Mouse (Mus musculus) urinary bladder, adult 18-20 months (tissue): ENCODE measurements around the gene Luc7l.

Source experiments
- DNase-seq, 2 experiments: peaks; one replicate each; pipeline ENCODE4 v3.0.0; 2022; ENCODE audit warnings: low spot score in 2 of 2, mixed read lengths in 2 of 2

Gene Luc7l

DNA sequence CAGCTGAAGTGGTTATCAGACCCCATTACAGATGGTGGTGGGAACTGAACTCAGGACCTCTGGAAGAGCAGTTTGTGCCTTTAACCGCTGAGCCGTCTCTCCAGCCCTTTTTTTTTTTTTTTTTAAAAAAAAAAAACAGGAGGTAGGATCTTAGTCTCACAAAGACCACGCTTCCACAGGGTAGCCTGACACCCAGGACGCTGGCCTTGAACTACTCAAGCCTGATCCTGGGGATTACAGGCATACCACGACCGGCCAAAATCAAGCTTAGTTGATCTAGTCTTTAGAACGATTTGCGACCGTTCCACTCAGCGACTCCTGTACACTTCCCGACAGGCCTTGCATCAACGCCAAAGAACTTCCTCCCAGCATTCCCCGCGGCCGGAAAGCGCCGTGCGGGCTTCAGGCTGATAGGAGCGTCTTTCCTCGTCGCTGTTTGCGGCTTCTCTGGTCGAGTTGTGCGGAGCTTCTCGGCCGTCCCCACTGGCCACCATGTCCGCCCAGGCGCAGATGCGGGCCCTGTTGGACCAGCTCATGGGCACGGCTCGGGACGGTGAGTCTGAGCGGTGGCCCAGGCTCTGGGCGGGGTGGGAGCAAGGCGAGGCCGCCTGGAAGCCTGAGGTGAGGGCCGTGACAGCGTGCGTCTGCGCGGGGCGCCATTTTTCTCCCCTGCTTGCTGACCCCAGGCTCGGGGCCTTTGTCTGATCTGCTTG, at the start of gene Luc7l:
TSS of gene Luc7l (plus strand) at position 358 of the 713 bp plus-strand sequence.
- peak; percentile 92 to 96 for DNase-seq

DNA sequence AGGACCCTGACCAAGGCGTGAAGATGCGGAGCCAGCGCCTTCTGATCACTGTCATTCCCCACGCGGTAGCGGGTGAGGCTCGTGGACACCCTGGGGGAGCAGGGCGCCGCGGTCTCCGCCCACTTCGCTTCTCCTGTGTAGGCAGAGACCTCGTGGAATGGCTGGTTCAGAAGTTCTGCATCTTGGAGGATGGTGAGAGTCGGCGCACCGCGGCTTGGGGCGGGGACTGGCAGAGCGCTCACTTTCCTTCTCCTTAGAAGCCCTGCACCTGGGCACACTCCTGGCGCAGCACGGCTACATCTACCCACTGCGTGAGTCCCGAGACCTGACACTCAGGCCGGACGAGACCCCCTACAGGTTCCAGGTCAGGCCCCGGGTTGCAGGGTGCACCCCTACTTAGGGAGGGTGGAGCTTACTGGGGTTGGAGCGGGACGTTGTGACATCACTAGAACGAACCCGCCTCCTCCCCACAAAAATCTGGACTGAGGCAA, 49.3 kb upstream of the Luc7l start:
- DNase-seq, result peak; percentile 21 to 71

GRCm38 (mm10) chr17:26204766-26205165, 47.9 kb upstream of the Luc7l start:
- DNase-seq, result no peak

DNA sequence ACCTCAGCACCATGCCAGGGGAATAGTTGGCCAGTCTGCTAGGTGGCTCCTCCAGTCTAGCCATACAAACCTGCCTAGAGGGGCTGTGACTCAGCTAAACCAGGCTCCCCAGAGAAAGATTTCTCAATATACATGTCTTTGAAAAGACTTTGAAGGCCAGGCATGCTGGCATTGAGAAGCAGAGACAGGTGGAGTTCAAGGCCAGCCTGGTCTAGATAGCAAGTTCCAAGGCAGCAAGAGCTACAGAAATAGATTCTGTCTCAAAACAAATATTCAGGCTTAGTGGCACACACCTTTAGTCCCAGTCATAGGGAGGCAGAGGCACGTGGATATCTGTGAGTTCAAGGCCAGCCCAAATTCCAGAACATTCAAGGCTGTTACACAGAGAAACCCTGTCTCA, 46.3 kb upstream of the Luc7l start:
- no peak for DNase-seq

DNA sequence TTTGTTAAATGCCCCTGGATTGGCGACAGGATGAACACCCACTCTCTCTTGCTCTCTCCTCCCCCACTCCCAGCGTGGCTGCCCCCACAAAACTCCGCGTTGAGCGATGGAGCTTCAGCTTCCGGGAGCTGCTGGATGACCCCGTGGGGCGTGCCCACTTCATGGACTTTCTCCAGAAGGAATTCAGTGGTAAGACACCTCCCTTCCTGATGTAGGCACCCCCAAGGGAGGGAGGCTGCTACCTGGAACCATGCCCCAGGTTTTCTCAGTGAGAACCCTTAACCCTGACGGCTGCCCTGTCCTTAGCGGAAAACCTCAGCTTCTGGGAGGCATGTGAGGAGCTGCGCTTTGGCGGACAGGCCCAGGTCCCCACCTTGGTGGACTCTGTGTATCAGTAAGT, 45.0 kb upstream of the Luc7l start, which contains the start of gene Arhgdig:
TSS of gene Arhgdig (minus strand) at position 101 of the 400 bp plus-strand sequence.
- DNase-seq, result no peak

- no peak for DNase-seq
Observed at GRCm38 (mm10) chr17:26212241-26212640, 40.5 kb upstream of the Luc7l start.

DNA sequence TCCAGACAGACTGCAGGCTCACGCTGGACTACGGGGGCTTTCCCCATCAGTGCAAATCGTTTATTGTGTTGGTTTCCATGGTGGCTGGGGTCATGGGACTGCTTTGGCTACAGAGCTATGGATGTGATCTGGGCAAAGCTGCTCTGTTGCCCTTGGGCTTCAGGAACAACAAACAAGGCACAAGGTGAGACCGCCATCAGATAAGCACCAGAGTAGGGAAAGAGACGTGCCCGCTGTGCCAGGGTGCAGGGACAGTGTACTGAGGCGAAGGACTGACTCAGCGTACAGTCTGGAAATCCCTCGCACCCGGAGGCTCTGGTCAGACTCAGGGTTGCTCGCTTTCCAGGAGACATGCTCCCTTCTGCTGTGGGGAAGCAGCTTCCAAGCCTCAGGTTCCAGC, 40.0 kb upstream of the Luc7l start:
- DNase-seq, result no peak

DNA sequence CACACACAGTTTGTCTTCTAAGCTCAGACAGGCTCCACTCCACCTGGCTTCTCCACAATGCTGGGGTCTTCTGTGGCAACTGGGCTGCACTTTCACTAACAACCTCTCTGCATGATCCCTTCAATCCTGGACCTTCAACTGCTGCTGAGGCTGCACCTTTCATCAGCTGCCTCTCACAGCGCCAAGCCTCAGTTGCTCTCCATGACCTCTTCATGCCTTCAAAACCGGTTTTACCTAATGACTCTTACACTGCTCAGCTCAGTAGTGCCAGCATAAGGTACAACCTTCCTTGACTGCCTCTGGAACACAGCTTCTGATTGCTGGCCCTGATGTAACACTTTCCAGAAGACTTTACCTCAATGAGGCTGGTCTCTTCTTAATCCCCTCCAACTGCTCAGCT, 31.2 kb upstream of the Luc7l start:
- no peak for DNase-seq

DNA sequence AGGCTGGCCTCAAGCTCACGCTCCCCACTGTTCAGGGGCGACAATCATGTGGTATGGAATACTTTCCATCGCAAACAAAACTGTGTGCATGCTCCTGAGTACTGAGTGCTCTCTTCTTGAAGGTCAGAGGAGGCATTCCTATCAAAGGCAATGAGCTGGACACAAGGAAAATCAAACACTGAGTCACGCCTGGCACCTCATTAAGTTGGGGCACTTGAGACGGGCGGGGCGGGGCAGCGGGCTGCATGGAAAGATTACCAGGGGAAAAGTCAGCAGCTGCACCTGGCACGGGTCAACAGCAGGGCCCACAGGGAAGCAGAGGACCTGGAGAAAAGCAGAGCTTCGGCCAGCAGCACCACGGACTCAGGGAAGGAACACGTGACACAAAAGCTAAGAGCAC, 27.5 kb upstream of the Luc7l start:
- DNase-seq, result peak in 1 of 2 experiments; percentile 62

- no peak for DNase-seq
Observed at GRCm38 (mm10) chr17:26229776-26230175, 22.9 kb upstream of the Luc7l start.

DNA sequence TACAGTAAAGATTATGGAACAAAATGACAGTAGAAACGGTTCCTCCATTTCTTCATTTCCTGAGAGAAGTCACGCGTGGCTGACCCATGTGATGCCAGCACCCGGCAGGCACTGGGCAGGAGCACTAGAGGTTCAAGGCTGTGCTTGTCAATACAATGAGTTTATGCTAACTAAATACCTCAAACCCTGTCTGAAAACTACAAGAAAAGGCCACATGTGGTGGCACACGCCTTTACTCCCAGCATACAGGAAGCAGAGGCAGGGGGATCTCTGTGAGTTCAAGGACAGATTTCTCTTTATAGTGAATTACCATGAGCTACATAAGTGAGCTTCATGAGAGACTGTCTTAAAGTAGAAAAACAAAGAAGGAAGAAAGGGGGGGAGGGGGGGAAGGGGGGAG, 21.5 kb upstream of the Luc7l start:
- no peak for DNase-seq

DNA sequence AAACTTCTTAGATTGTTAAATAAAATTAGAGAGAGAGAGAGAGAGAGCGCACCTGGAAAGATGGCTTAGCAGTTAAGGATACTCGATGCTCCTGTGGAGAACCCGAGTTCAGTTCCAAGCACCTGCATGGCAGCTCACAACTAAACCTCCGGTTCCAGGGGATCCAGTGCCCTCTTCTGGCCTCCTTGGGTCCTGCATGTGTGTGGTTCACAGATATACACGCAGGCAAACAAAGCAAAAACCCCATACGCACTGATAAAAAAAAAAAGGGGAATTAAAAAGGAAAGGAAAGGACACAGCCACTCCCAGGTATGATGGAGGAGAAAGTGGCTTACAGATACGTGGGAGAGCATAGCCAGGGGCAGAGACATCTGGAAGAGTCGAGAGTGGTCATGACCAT, 19.8 kb upstream of the Luc7l start:
- no peak for DNase-seq

DNA sequence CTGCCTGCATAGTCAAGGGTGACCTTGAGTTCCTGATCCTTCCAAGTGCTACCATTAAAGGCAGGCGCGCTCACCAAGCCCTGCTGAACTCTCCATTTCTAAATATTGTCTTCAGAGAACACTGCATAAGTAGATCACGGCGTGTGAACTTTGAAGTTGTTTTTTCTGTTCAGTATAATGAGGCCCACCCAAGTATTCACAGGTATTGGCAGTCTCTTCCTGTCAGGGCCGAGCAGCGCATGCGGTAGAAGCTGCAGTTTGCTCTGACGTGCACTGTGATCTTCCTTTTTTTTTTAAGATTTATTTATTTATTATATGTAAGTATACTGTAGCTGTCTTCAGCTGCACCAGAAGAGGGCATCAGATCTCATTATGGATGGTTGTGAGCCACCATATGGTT, 18.3 kb upstream of the Luc7l start:
- DNase-seq, result no peak

DNA sequence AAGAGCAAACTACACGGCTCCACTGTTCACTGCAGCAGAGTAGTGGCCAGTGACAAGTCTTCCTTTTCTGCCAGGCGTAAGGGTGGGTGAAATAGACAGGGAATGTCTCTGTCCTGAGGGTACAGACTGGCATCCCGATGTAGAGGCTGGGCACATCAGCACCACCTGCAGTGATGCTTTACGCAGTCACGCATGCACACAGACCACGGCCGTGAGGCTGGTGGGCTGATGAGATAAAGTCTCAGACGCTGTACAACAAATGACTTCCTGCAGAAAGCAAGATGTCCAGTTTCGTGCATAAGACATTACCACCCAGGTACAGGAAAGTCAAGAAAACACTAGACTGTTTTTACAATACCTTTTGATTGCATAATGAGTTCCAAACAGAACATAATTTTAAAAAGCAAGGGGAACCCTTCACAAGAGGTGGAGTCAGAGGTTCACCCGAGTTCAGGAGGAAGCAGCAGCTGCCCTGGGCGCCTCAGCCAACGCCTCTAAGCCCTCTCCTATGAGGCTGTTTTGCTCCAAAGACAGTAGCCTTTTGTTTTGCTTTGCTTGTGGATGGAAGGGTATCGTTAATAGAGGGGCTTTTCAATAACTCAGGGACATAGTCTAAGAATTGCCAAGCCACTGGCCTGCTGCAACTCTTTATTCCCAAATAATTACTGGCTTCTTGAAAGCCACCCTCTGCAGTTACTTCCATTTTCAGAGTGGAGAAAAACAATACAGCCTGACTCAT, 17.4 kb upstream of the Luc7l start:
- no peak for DNase-seq

DNA sequence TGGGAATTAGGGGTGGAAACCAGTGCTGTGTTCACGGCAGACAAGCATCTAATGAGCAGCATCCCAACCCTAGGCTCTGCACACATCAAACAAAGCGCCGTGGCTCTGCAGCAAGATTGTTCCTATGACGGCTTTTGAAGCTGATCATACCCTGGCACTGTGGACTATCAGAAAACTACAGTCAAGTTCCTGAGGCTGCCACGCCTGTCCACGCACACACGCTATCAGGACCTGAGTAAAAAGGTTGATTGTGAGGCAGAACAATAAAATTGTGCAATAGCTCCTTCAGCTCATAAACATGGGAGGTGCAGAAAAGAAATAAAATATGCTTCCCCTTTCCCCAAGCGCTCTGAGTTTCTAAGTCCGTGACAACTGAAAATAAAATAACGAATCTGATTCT, 15.0 kb upstream of the Luc7l start:
- DNase-seq, result no peak

DNA sequence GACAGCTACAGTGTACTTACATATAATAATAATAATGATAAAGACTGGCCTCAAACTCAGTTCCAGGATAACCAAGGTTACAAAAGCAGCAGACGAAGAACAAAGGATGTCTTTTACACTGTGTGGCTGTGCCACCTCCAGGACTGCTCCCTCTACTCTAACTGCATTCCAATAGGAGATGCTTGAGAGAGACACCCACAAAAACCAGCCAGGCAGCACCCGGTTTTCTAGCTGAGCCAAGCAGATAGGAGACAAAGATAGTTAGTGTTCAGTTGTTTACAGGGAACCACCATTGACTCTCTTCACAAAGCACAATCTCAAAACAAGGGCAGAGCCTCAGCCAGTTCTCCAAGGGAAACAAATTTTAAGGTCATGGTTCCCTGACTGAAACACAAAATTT, 13.1 kb upstream of the Luc7l start:
- no peak for DNase-seq

GRCm38 (mm10) chr17:26240120-26240790, 12.4 kb upstream of the Luc7l start:
- no peak for DNase-seq

DNA sequence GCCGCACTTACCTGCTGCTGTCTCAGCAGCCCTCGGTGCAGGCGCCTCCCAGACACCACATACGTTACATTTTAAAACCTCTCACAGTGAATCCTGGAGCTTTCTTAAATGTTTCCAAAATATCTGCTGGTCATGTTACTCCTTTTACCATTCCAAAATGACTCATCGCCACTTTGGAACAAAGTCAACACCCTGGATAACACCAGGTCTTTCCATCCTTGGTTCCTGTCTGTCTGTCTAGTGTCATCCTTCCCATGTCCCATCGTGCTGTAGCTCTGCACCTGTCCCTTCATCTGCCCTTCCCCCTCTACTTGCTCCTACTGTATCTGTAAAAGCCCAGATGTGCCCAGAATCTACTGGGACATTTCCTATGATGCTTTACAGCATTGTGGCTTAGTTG, 11.7 kb upstream of the Luc7l start:
- no peak for DNase-seq

GRCm38 (mm10) chr17:26243471-26244100, 9.1 kb upstream of the Luc7l start:
- peak in 1 of 2 experiments; percentile 60 for DNase-seq

DNA sequence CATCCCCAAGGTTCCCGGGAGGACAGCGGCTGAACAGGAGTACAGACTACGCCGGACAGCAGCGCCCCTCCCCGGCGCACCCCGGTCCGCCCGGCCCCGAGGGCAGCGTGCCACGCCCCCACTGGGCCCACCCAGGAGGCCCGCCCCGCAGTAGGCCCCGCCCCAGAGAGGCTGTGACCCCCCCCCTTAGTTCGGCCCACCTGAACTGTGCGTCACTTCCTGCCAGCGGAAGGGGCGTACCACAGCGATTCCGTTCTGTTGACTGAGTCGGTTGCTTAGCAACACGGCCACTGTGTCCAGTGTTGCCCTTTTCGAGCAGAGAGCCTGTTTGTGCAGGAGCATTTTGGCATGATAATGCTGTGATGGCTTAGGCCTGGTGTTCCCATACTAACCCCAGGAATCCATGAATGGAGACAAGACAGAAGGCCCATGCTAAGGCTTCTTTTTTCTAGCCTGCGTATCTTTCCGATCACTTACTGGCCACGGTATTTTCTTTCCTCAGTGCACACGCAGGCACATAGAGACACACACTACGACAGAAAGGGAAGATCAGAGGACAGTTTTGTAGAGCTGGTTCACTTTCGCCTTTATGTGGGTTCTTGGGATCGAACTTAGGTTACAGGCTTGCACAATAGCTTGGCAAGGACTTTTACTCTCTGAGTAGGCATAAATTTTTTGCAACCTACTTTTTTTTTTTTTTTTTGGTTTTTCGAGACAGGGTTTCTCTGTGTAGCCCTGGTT, 8.4 kb upstream of the Luc7l start, which contains the start of gene Fam234a:
TSS of gene Fam234a (minus strand) at position 142 of the 741 bp plus-strand sequence.
- DNase-seq, result peak; percentile 89 to 92

DNA sequence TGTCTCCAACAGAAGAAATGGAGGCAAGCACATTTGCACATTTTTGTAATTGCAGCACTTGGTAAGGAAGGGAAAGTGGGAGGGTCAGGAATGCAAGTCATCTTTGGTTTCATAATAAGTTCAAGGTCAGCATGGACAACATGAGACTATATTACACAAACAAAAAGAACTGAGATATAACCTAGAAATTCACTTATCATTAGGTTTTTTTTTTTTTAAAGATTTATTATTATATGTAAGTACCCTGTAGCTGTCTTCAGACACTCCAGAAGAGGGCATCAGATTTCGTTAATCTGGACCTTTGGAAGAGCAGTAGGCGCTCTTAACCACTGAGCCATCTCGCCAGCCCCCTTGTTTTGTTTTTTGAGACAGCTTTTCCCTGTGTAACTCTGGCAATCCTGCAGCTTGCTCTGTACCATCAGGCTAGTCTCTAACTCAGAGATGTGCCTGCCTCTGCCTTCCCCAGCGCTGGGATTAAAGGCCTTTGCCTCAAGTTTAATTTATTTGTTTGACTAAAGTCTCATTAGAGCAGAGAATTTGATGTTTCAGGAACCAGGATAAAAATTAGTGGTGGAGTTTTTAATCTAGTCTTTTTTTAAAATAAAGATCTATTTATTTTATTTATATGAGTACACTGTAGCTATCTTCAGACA, 684 bp upstream of the Luc7l start:
- DNase-seq, result no peak
